Mouse (Mus musculus): ENCODE data around the gene Sp3.
"Not testable (repeated sequence)": the region's sequence is repeated elsewhere in the genome, so short reads cannot be mapped to it uniquely, and the experiment has no call there.

Sp3 gene

GRCm38 (mm10) chr2:72916170-72916569 is 64.1 kb downstream of the Sp3 start:
- no peak for DNase-seq (ENCODE audit: low spot score)

GRCm38 (mm10) chr2:72915245-72915930 is 64.9 kb downstream of the Sp3 start:
- DNase-seq (ENCODE audit: low spot score), result no peak

GRCm38 (mm10) chr2:72913458-72913760 is 66.8 kb downstream of the Sp3 start:
- DNase-seq (ENCODE audit: low spot score), result no peak

- DNase-seq (ENCODE audit: low spot score), result no peak
Measured at GRCm38 (mm10) chr2:72912708-72913457, 67.4 kb downstream of the Sp3 start.

- no peak for DNase-seq (ENCODE audit: low spot score)
Measured at GRCm38 (mm10) chr2:72911527-72911926, 68.7 kb downstream of the Sp3 start.

- DNase-seq (ENCODE audit: low spot score), result no peak
Measured at GRCm38 (mm10) chr2:72909046-72909445, 71.2 kb downstream of the Sp3 start.

GRCm38 (mm10) chr2:72908191-72908910 is 71.9 kb downstream of the Sp3 start:
- DNase-seq (ENCODE audit: low spot score), result no peak

- no peak for DNase-seq (ENCODE audit: low spot score)
Measured at GRCm38 (mm10) chr2:72906745-72907144, 73.5 kb downstream of the Sp3 start.

GRCm38 (mm10) chr2:72902816-72903680 is 77.2 kb downstream of the Sp3 start:
- DNase-seq (ENCODE audit: low spot score), result not testable (repeated sequence)

- no peak for DNase-seq (ENCODE audit: low spot score)
Measured at GRCm38 (mm10) chr2:72898782-72899305, 81.4 kb downstream of the Sp3 start.

GRCm38 (mm10) chr2:72898094-72898781 is 82.0 kb downstream of the Sp3 start:
- no peak for DNase-seq (ENCODE audit: low spot score)

GRCm38 (mm10) chr2:72889806-72890205 is 90.4 kb downstream of the Sp3 start:
- DNase-seq (ENCODE audit: low spot score), result no peak
